Mouse (Mus musculus) heart, postnatal 14 days (tissue): ENCODE measurements around the gene Gm6401. TPM values are rescaled to one million over a fixed set of nuclear protein-coding genes. Genes with fewer than 3 reads are reported as not detected.
"Not testable (repeated sequence)": the region's sequence is repeated elsewhere in the genome, so short reads cannot be mapped to it uniquely, and the experiment has no call there.

Experiments used
- DNase-seq, 2 experiments: peaks; one replicate each; pipeline ENCODE4 v3.0.0; 2021 to 2022
- intact Hi-C: fragments of 180-260 bp; cut with DNase I; formaldehyde crosslinking; loops from one replicate; pipeline ENCODE4 v1.15.1; 2025
- long read RNA-seq, 2 experiments: library from polyadenylated mRNA; stranded (forward); transcript quantifications; one replicate each; pipeline ENCODE4 v2.0.0; 2021
- total RNA-seq, 2 experiments: library from RNA; stranded (reverse); gene quantifications; 2 replicates each; pipeline ENCODE4 v1.2.3; 2021

The Gm6401 gene
- total RNA-seq = not detected
- long read RNA-seq, experiment 1 = 0 reads
- long read RNA-seq, experiment 2 = 0 reads

GRCm38 (mm10) chr14:41967827-41968226, at the start of gene Gm6401:
Gene Gm6401 (minus strand): TSS chr14:41967927.
- DNase-seq, intact Hi-C loops: not testable (repeated sequence)

GRCm38 (mm10) chr14:41983225-41983624, 15.5 kb upstream of the Gm6401 start, which contains the start of gene Gm3543:
Gene Gm3543 (minus strand): TSS chr14:41983325.
- DNase-seq, intact Hi-C loops: not testable (repeated sequence)

GRCm38 (mm10) chr14:41968596-41968995, 869 bp upstream of the Gm6401 start:
- DNase-seq, intact Hi-C loops: not testable (repeated sequence)

GRCm38 (mm10) chr14:41964095-41964494, 3.6 kb downstream of the Gm6401 start:
- DNase-seq, intact Hi-C loops: not testable (repeated sequence)

GRCm38 (mm10) chr14:41943695-41944094, 24.0 kb downstream of the Gm6401 start, which contains the start of gene 1700024B05Rik:
Gene 1700024B05Rik (plus strand): TSS chr14:41943995.
- intact Hi-C loops, DNase-seq: not testable (repeated sequence)

- intact Hi-C loops, DNase-seq: not testable (repeated sequence)
Observed at GRCm38 (mm10) chr14:41924649-41925048, 43.1 kb downstream of the Gm6401 start, which contains the start of gene 1700049E17Rik1. Gene 1700049E17Rik1 (plus strand): TSS chr14:41924949.

Other genes with a start within 250 kb of the Gm6401 start
- not detected for gene Gm7929, start 217.3 kb downstream of the Gm6401 start, total RNA-seq
- gene Gm47189, start 195.5 kb downstream of the Gm6401 start, total RNA-seq = not detected
- not detected for gene Gm7980, start 60.6 kb downstream of the Gm6401 start, total RNA-seq
- gene 1700049E17Rik1, start 43.0 kb downstream of the Gm6401 start, total RNA-seq = not detected
- gene 1700024B05Rik, start 23.9 kb downstream of the Gm6401 start, total RNA-seq = not detected
- gene Gm3543, start 15.4 kb upstream of the Gm6401 start, total RNA-seq = not detected
- gene Gm7951, start 149.4 kb upstream of the Gm6401 start, total RNA-seq = not detected
- gene Gm17027, start 194.7 kb upstream of the Gm6401 start, total RNA-seq = not detected
- gene Gm3573, start 222.9 kb upstream of the Gm6401 start, total RNA-seq = not detected